Mouse (Mus musculus): ENCODE measurements around the gene Rabgap1l.

GRCm38 (mm10) chr1:160305826-160306225, 487.2 kb downstream of the Rabgap1l start:
- no peak for TF ChIP-seq GATA1 (IDR thresholded peaks at IDR 0.05; ENCODE audit: borderline replicate concordance, low read length)
- TF ChIP-seq FLI1 (IDR thresholded peaks at IDR 0.05; ENCODE audit: low read length) = no peak
